Mouse (Mus musculus) myocyte (in vitro differentiated cells): Measurements from ENCODE around the gene Klk7.

Experiments used
- CEBPB ChIP-seq: IDR thresholded peaks from 2 replicates; pipeline ENCODE4 v1.6.1; 2011; ENCODE audit warnings: mild to moderate bottlenecking, moderate library complexity; ENCODE audit not compliant: poor library complexity, insufficient read depth, severe bottlenecking
- E2F4 ChIP-seq: IDR thresholded peaks from one replicate; pipeline ENCODE4 v1.6.1; 2011; ENCODE audit warnings: mild to moderate bottlenecking, control low read depth, moderate library complexity; ENCODE audit not compliant: insufficient read depth
- MAX ChIP-seq: IDR thresholded peaks from one replicate; pipeline ENCODE4 v1.6.1; 2011; ENCODE audit warnings: low read depth, mild to moderate bottlenecking, control low read depth
- MYOD1 ChIP-seq, 3 experiments: IDR thresholded peaks; one replicate each; pipeline ENCODE4 v1.6.1; 2011; ENCODE audit warnings: control low read depth in 2 of 3, low read depth in 2 of 3, mild to moderate bottlenecking in 2 of 3, moderate library complexity in 1 of 3; ENCODE audit not compliant: insufficient read length in 2 of 3, control insufficient read depth in 1 of 3
- MYOG ChIP-seq, 3 experiments: IDR thresholded peaks; one replicate each; pipeline ENCODE4 v1.6.1; 2011; ENCODE audit warnings: control low read depth in 2 of 3, low read depth in 2 of 3, mild to moderate bottlenecking in 2 of 3; ENCODE audit not compliant: insufficient read length in 2 of 3, control insufficient read depth in 1 of 3, insufficient read depth in 1 of 3
- POLR2A ChIP-seq: IDR thresholded peaks from one replicate; pipeline ENCODE4 v1.6.1; 2011; ENCODE audit warnings: low read depth, mild to moderate bottlenecking, control low read depth, moderate library complexity; ENCODE audit not compliant: insufficient read length
- POLR2AphosphoS2 ChIP-seq: IDR thresholded peaks from one replicate; pipeline ENCODE4 v1.6.1; 2011; ENCODE audit warnings: low read depth, control low read depth; ENCODE audit not compliant: insufficient read length
- REST ChIP-seq: IDR thresholded peaks from one replicate; pipeline ENCODE4 v1.6.1; 2011; ENCODE audit warnings: mild to moderate bottlenecking, control low read depth, moderate library complexity; ENCODE audit not compliant: insufficient read depth, insufficient read length
- SRF ChIP-seq: IDR thresholded peaks from one replicate; pipeline ENCODE4 v1.6.1; 2011; ENCODE audit warnings: low read depth; ENCODE audit not compliant: control insufficient read depth, insufficient read length
- TCF12 ChIP-seq: IDR thresholded peaks from one replicate; pipeline ENCODE4 v1.6.1; 2011; ENCODE audit warnings: mild to moderate bottlenecking, control low read depth; ENCODE audit not compliant: poor library complexity, insufficient read depth, severe bottlenecking
- TCF3 ChIP-seq: IDR thresholded peaks from one replicate; pipeline ENCODE4 v1.6.1; 2011; ENCODE audit warnings: low read depth, control low read depth; ENCODE audit not compliant: insufficient read length
- USF1 ChIP-seq: IDR thresholded peaks from one replicate; pipeline ENCODE4 v1.6.1; 2011; ENCODE audit warnings: low read depth, mild to moderate bottlenecking, control low read depth, moderate library complexity

GRCm38 (mm10) chr7:43857501-43857900 is 46.4 kb downstream of the Klk7 start:
- TF ChIP-seq POLR2A (no peak), MYOG (IDR thresholded peaks at IDR 0.05; ENCODE audit: control insufficient read depth in 1 of 3, insufficient read depth in 1 of 3, insufficient read length in 2 of 3, low read depth in 2 of 3) (no peak), REST (no peak), TCF12 (no peak), USF1 (no peak), E2F4 (no peak), TCF3 (no peak), MAX (no peak), POLR2AphosphoS2 (no peak), MYOD1 (IDR thresholded peaks at IDR 0.05; ENCODE audit: control insufficient read depth in 1 of 3, insufficient read length in 2 of 3, low read depth in 2 of 3) (no peak), CEBPB (no peak), SRF (no peak)
